Mouse (Mus musculus) ES-E14 (cell line): ENCODE data around the gene Map4k5. TPM values are rescaled to one million over a fixed set of nuclear protein-coding genes. Genes with fewer than 3 reads are reported as not detected.

Experiments used
- DNase-seq: peaks from one replicate; pipeline ENCODE4 v3.0.0-alpha.2; 2013; ENCODE audit warnings: low read depth, low spot score
- H3K27ac ChIP-seq: 2 replicates; pipeline ENCODE4 v1.5.1; 2012; ENCODE audit warnings: low read depth, mild to moderate bottlenecking, low read length, moderate library complexity, mixed read lengths; ENCODE audit not compliant: poor library complexity, insufficient read depth, severe bottlenecking
- H3K36me3 ChIP-seq: 2 replicates; pipeline ENCODE4 v1.6.1; 2012; ENCODE audit warnings: mild to moderate bottlenecking, low read length, moderate library complexity, mixed read lengths; ENCODE audit not compliant: control insufficient read depth, poor library complexity, insufficient read depth, severe bottlenecking
- H3K4me1 ChIP-seq, 2 experiments: fragments of 150-350 bp in 1 of 2; sonication (generic) in 1 of 2; 2 replicates each; pipeline ENCODE4 v1.6.1; 2012; ENCODE audit warnings: low read length in 2 of 2, mild to moderate bottlenecking in 1 of 2, mixed read lengths in 1 of 2; ENCODE audit not compliant: control insufficient read depth in 2 of 2, insufficient read depth in 2 of 2, poor library complexity in 1 of 2
- H3K4me3 ChIP-seq, 2 experiments: fragments of 150-350 bp in 1 of 2; sonication (generic) in 1 of 2; 2 replicates each; pipeline ENCODE4 v1.5.1; 2012; ENCODE audit warnings: low read length in 2 of 2, low read depth in 1 of 2, mild to moderate bottlenecking in 1 of 2, mixed read lengths in 1 of 2; ENCODE audit not compliant: insufficient read depth in 1 of 2, poor library complexity in 1 of 2, severe bottlenecking in 1 of 2
- H3K9ac ChIP-seq: 2 replicates; pipeline ENCODE4 v1.6.1; 2012; ENCODE audit warnings: low read depth, mild to moderate bottlenecking, low read length, mixed read lengths; ENCODE audit not compliant: poor library complexity, insufficient read depth, severe bottlenecking
- H3K9me3 ChIP-seq: fragments of 150-350 bp; sonication (generic); 2 replicates; pipeline ENCODE4 v1.6.1; 2012; ENCODE audit warnings: low read depth, mild to moderate bottlenecking, low read length; ENCODE audit not compliant: control insufficient read depth, insufficient read depth
- CHD2 ChIP-seq: IDR thresholded peaks from 2 replicates; pipeline ENCODE4 v1.6.1; 2014; ENCODE audit warnings: mild to moderate bottlenecking, low read depth, low read length, inconsistent platforms
- HCFC1 ChIP-seq: IDR thresholded peaks from 2 replicates; pipeline ENCODE4 v1.6.1; 2012; ENCODE audit warnings: low read length, inconsistent platforms, borderline replicate concordance; ENCODE audit not compliant: insufficient read depth
- MAFK ChIP-seq: IDR thresholded peaks from 2 replicates; pipeline ENCODE4 v1.6.1; 2014; ENCODE audit warnings: mild to moderate bottlenecking, low read depth, low read length, inconsistent platforms; ENCODE audit not compliant: insufficient read depth
- ZC3H11A ChIP-seq: IDR thresholded peaks from 2 replicates; pipeline ENCODE4 v1.6.1; 2012; ENCODE audit warnings: low read depth, mild to moderate bottlenecking, inconsistent platforms, low read length, borderline replicate concordance
- ZNF384 ChIP-seq: IDR thresholded peaks from 2 replicates; pipeline ENCODE4 v1.6.1; 2012; ENCODE audit warnings: low read depth, low read length, inconsistent platforms
- in situ Hi-C, 2 experiments: fragments of 600-800 bp; cut with MboI; formaldehyde crosslinking; loops; one replicate each; pipeline ENCODE4 v1.15.1; 2025; ENCODE audit warnings: low sequenced_read_pairs in 2 of 2, inconsistent platforms in 1 of 2; ENCODE audit not compliant: unreplicated experiment in 2 of 2
- total RNA-seq: library from RNA; depleted of rRNA; stranded (reverse); fragments of 300-350 nt; gene quantifications from 2 replicates; pipeline ENCODE4 v1.2.3, GENCODE M21; 2012

The Map4k5 gene
- total RNA-seq, 1 experiment = 29.8 TPM

DNA sequence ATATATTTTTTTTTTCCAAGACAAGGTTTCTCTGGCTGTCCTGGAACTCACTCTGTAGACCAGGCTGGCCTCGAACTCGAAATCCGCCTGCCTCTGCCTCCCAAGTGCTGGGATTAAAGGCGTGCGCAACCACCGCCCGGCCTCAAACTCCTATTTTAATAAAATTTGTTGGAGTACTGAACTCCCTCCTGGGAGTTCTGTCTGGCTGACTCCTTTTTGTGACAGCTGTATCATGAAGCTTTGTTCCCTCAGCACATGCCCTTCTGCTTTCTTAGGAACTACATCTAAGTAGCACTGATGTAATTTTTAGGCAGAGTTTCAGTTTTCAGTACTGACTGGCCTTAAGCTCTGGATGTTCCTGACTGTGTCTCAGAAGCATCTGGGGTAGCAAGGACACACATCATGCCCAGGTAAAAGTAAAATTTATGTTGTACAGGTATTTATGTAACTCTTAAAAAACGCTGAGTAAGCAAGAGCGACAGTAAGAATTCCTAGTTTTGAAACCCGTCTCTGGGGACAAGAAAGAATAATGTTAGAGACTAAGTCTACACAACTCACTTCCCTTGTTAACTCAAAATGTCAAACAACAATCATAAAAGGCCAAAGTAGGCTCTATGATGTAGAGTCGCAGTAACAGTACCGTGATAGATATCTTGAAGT, 37.2 kb downstream of the Map4k5 start:
- DNase-seq = no peak
- Histone ChIP-seq H3K9me3 (no peaks in the 10 kb centered on the region), H3K4me1 (peaks cover 1 to 3% of the 10 kb centered on the region in 2 experiments; a peak in 1 of 4 replicates), H3K4me3 (no peak overlapping the region), H3K9ac (no peak overlapping the region), H3K36me3 (peaks cover 2% of the 10 kb centered on the region; the same call in 1 of the 2 replicates), H3K27ac (no peak overlapping the region)
- TF ChIP-seq ZNF384 (no peak), CHD2 (no peak), MAFK (peak; percentile 89), ZC3H11A (no peak)
- in situ Hi-C loops = no loop called here

DNA sequence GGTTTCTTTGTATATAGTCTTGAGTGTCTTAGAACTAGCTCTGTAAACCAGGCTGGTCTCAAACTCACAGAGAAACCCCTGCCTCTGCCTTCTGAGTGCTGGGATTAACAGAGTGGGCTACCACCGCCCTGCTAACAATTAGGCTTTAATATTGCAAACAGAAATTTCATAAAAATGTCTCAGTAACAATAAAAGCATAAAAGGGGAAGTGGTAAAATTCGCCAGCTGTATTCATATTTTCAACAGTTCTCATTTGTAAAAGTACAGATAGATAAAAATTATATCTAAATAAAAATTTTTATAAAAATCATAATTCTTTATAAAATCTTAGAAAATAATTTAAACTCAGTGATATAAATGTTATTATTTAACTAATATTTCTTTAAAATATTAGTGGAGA, 39.1 kb downstream of the Map4k5 start:
- H3K36me3 ChIP-seq = peaks cover 5% of the 10 kb centered on the region; the same call in 1 of the 2 replicates
- no peak overlapping the region for H3K4me3 ChIP-seq
- DNase-seq = no peak
- in situ Hi-C loops = no loop called here
- no peaks in the 10 kb centered on the region for H3K9me3 ChIP-seq
- no peak overlapping the region for H3K27ac ChIP-seq
- TF ChIP-seq MAFK = no peak
- no peak for TF ChIP-seq ZNF384
- TF ChIP-seq HCFC1 = no peak
- TF ChIP-seq ZC3H11A = no peak
- no peak for TF ChIP-seq CHD2
- H3K4me1 ChIP-seq = peaks cover 1 to 3% of the 10 kb centered on the region in 2 experiments; a peak in 1 of 4 replicates
- no peak overlapping the region for H3K9ac ChIP-seq

DNA sequence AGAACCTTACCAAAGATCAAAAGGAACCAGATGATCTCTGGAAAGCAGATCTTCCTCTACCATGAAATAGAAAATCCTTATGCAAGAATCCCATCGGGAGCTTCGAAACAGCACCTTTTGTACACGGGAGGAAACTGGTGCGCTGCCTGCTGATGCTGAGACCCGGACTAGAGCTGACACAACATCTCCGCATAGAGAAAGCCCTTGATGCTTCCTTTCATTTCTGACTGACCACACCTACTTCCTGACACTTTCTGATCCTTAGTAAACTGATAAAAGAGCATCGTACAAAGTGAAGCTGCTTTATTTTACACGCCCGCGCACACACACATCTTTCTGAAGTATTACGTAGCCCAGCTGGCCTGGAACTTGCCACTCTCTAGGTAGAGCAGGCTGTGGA, 39.6 kb downstream of the Map4k5 start:
- TF ChIP-seq HCFC1 (no peak), CHD2 (no peak), MAFK (no peak), ZC3H11A (no peak), ZNF384 (no peak)
- no peak overlapping the region for H3K9ac ChIP-seq
- in situ Hi-C loops = no loop called here
- H3K9me3 ChIP-seq = no peaks in the 10 kb centered on the region
- peaks cover 5% of the 10 kb centered on the region; the same call in 1 of the 2 replicates for H3K36me3 ChIP-seq
- no peak overlapping the region for H3K4me3 ChIP-seq
- peaks cover 1 to 3% of the 10 kb centered on the region in 2 experiments; a peak in 1 of 4 replicates for H3K4me1 ChIP-seq
- no peak for DNase-seq
- no peak overlapping the region for H3K27ac ChIP-seq

DNA sequence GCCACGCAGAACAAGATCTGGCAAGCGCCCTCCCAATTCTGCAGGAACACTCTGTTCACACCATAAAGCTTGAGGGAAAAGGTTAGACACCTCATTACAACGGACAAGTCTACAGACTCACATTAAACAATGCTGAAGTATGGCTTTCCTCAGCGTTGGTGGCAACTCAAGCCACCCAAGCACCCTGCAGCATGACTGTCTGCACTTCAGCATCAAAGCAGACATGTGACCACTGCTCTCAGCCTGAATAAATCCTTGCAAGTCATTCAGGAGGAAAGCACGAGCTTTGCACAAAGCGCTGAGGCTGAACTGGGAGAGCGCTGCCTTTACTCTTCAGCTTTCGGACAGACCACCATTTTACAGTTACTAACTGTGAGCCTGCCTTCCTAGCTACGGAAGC, 40.7 kb downstream of the Map4k5 start:
- Histone ChIP-seq H3K4me1 (peaks cover 1 to 3% of the 10 kb centered on the region in 2 experiments; a peak in 1 of 4 replicates), H3K27ac (no peak overlapping the region), H3K4me3 (no peak overlapping the region), H3K9ac (no peak overlapping the region), H3K36me3 (peaks cover 5% of the 10 kb centered on the region; the same call in 1 of the 2 replicates), H3K9me3 (no peaks in the 10 kb centered on the region)
- DNase-seq = no peak
- no peak for TF ChIP-seq ZNF384
- no peak for TF ChIP-seq MAFK
- TF ChIP-seq CHD2 = no peak
- TF ChIP-seq HCFC1 = no peak
- TF ChIP-seq ZC3H11A = no peak
- in situ Hi-C loops = no loop called here
